Mouse (Mus musculus): ENCODE results near the gene Nkd1.

DNA sequence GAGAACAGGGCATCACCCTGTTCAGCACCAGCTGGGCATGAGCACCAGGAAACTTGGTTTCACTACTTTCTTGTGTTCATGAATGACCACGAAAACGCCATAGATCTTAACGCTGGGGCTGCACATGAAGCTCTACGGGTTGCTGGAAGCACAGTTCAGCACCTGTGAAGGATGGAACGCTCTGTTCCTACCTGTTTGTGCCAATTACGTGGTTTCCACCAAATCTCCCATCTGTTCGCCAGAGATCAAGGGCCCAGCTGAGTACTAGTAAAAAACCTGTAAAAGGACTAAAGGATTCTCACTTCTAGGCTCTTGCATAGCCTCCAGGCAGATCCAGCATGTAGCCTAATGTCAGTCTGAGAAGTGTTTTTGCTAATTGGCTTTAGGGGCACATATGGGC lies 78.3 kb downstream of the Nkd1 start:
- TF ChIP-seq CTCF (IDR thresholded peaks at IDR 0.05; ENCODE audit: insufficient read depth, low read length) (no peak), POLR2A (IDR thresholded peaks at IDR 0.05; ENCODE audit: borderline replicate concordance, extremely low read depth, low read depth, low read length) (no peak)

All from lung, adult 2 months (tissue).